Mouse (Mus musculus) thymus, postnatal 25 days (tissue): Measurements from ENCODE around the gene Lingo4.

ENCODE experiments used
- DNase-seq: peaks from one replicate; pipeline ENCODE4 v3.0.0; 2022

The Lingo4 gene

GRCm38 (mm10) chr3:94398217-94398616 lies at the start of gene Lingo4:
Lingo4 (plus strand) TSS chr3:94398517.
- DNase-seq = no peak

GRCm38 (mm10) chr3:94360812-94361211 lies 37.5 kb upstream of the Lingo4 start:
- no peak for DNase-seq

DNA sequence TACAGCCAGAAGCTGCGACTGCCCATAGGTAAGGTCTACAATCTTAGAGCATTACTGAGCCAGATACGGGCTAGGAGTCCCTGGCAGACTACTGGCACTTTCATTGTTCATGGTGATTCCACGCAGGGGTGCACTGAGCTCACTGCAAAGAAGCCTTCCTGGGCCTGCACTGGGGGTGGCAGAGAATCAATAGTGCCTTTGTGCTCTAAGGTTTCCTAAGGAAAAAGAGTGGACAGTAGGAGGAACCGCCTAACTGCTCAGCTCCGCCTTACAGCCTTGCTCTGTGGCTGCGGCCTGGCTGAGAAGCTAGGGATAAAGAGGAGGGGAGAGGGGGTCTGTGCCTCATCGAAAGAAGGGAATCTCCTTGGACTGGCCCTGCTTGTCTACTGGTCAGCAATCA lies 36.2 kb upstream of the Lingo4 start, which contains the start of gene C2cd4d:
C2cd4d (plus strand) TSS at position 301 of the 400 bp plus-strand sequence.
- no peak for DNase-seq

DNA sequence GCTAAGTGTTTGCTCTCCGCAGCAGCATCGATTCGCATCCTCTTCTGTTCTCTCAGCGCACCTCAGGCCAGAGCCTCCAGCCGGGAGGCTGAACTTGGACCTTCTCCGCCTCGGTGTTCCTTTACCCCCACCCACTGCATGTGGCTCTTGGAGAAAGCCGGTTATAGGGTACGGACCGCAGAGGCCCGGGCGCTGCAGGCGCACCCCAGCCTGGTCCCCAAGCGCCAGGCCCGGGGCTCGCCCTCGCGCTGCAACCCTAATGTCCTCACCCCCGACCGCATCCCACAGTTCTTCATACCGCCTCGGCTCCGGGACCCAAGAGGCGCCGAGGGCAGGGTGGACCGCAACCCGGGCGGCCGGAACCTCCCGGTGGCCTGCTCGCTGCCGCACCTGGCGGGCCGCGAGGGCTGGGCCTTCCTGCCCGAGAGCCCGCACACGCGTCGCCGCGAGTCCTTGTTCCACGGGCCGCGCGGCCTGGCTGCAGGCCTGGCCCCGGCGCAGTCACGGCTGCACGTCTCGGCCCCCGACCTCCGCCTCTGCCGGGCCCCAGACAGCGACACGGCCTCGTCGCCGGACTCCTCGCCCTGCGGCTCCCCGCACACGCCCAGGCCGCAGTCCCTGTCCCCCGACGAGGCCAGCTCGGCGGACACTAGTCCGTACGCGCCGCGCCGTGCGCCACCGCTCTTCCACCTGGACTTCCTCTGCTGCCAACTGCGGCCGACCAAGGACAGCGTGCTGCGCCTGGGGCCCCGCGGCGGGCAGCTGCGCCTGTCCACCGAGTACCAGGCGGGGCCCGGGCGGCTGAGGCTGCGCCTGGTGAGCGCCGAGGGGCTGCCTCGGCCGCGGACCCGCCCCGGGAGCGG lies 34.8 kb upstream of the Lingo4 start:
- no peak for DNase-seq

DNA sequence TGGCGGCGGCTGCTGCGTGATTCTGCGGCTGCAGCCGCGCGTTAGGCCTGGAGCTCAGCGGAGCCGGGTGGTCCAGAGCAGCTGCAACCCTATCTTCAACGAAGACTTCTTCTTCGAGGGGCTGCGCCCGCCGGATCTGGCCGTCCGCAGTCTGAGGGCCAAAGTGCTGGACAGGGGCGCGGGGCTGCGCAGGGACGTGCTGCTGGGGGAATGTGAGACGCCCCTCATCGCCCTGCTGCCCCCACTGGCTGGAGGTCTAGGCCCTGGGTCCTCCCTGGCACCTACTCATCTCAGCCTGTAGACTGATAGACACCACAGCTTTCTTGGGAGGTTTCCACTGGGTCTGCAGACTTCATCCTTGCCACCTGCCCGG lies 34.2 kb upstream of the Lingo4 start:
- no peak for DNase-seq

- DNase-seq = peak; percentile 85
Measured at GRCm38 (mm10) chr3:94366761-94367160, 31.6 kb upstream of the Lingo4 start.

GRCm38 (mm10) chr3:94367511-94367910 lies 30.8 kb upstream of the Lingo4 start:
- no peak for DNase-seq

- peak; percentile 41 for DNase-seq
Measured at GRCm38 (mm10) chr3:94368631-94369030, 29.7 kb upstream of the Lingo4 start.

DNA sequence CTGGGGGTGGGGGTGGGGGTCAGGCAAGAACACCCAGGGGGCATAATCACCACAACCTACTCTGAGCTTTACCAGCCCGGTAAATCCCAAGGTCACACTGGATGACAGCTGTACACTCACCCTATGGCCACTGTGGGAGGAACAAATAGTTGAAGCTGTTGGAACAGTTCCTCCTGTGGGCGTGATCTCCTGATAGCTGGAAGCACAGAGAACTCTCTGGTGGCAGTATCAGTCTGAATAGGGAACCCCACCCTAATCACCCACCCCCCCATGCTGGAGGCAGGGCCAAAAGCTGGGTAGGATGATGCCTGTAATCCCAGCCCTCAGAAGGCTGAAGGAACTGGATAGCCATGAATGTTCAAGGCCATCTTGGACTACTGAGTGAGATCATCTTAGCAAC lies 28.6 kb upstream of the Lingo4 start:
- DNase-seq = no peak

GRCm38 (mm10) chr3:94371637-94372036 lies 26.7 kb upstream of the Lingo4 start:
- no peak for DNase-seq

GRCm38 (mm10) chr3:94372038-94372437 lies 26.3 kb upstream of the Lingo4 start:
- DNase-seq = no peak

- peak; percentile 15 for DNase-seq
Measured at GRCm38 (mm10) chr3:94372641-94373040, 25.7 kb upstream of the Lingo4 start, which contains the start of gene Rorc. Rorc (plus strand) TSS chr3:94372794.

- DNase-seq = peak; percentile 40
Measured at GRCm38 (mm10) chr3:94373090-94373489, 25.2 kb upstream of the Lingo4 start.

GRCm38 (mm10) chr3:94373597-94374011 lies 24.7 kb upstream of the Lingo4 start:
- DNase-seq = peak; percentile 58

- peak; percentile 41 for DNase-seq
Measured at GRCm38 (mm10) chr3:94374636-94375035, 23.7 kb upstream of the Lingo4 start.

DNA sequence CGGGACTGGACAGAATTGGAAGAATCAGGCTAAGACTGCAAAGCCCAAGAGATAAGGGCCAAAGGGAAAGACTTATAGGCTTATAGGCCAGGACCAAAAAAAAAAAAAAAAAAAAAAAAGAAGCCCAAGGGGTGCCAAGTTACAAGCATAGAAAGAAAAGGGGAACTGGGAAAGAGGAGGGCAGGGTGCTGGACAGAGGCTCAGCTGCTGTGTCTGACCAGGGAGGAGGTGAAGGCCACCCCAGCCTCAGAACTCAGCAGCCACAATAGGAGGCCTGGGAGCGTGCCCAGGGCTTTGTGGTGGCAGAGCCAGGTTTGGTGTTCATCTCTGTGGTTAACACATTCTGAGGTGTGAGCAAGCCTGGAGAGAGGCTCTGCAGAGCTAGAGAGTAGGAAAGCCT lies 23.2 kb upstream of the Lingo4 start:
- peak; percentile 55 for DNase-seq

DNA sequence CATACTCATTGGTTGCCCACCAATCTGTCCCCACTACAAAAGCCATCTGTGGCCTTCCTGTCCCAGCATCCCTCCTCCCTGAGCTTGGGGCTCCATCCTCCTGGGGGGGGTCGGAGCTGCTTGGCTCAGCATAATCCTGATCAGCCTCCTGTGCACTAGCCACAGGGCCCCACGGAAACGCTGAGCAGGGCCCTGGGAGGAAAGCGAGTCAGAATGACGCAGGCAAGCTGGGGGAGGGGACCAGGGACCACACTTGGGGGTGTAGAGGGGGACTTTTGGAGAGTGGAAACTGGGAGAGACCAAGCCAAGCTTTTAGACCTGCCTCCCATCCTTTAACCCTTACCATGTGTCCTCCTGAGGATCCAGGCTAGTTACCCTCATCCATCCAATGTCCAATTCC lies 22.5 kb upstream of the Lingo4 start:
- peak; percentile 77 for DNase-seq

- peak; percentile 97 for DNase-seq
Measured at GRCm38 (mm10) chr3:94377028-94377923, 21.0 kb upstream of the Lingo4 start.

DNA sequence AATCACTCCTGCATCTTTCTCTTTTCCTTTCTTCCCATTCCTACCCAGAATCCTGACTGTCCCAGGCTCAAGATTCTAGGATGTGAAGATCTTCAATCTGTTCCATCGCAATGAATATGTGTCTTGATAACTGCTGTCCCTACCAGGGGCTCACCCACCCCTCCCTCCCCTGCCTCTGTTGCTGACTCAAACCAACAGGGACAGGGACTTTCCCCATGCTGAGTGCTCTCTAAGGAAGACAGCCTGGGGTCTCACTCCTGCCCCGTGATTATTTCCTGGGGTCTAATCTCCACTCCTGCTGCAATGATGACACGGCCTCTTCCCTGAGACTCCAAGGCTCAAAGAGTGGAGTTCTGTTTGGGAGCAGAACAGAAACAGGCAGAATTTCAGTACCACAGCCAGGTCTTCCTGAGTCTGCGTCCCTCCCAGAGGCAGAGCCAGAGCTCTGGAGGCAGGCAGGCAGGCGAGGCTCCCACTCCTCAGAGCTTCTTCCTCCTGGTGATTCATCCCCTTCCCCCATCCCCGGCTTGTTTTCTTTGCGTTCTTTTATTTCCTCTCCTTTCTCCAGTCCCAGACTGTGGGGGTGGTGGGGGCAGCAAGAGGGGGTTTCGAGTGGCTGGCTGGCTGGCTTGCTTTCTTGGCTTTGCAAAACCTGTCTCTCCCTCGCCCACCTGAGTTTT lies 18.3 kb upstream of the Lingo4 start:
- no peak for DNase-seq

DNA sequence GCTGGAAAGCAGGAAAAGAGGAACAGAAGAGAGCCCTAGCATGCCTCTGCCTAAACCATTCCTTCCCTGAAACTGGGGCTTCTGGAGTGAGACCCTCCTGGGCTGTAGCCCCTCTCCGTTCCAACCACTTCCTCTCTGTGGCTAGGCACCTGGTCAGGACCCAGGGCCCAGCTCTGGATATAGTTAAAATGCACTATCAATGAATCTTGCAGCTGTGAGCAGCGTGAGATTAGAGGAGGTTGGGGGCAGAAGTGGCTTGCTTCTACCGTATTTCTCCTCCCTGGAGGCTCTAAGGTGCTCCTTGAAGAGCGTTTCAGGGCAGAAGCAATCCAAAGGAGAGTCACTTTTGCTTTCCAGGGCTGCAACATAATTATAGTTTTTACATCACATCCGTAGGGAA lies 16.0 kb upstream of the Lingo4 start:
- peak; percentile 79 for DNase-seq

DNA sequence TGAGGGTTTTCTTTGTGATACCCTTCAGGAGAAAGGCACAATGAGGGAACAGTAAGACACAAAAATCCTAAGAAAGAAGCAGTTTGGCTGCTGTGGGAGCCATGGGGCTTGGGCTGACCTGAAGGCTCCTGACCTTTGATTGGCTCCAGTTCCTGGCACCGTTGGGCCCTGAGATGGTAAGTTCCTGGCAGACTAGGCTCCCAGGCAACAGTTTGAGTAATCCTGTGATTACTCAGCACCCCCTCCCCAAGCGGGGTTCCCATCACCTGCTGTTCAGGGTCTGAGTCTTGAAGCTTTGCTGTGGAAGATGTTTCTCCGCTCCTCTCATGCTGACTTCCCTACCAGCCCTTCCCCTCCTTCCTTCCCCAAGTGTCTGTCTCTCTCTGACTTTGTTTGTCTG lies 14.8 kb upstream of the Lingo4 start:
- no peak for DNase-seq

DNA sequence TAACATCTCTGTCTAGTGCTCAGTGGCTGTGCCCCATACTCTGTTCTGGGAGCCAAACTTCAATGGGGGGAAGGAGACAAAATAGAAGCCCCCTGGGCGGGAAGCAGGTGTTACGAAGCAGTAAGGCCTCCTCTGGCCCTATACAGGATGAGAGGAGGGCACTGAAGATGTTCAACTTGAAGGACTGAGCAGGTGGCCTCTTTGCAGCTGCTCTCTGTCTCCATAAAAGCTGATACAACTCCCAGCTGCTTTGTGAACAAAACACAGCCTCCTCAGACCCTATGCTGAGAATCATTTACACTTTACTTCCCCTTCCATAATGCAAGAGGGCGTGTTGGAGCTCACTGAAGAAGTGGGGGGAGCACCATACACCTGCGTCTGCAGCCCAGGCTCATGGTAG lies 11.6 kb upstream of the Lingo4 start:
- peak; percentile 79 for DNase-seq

DNA sequence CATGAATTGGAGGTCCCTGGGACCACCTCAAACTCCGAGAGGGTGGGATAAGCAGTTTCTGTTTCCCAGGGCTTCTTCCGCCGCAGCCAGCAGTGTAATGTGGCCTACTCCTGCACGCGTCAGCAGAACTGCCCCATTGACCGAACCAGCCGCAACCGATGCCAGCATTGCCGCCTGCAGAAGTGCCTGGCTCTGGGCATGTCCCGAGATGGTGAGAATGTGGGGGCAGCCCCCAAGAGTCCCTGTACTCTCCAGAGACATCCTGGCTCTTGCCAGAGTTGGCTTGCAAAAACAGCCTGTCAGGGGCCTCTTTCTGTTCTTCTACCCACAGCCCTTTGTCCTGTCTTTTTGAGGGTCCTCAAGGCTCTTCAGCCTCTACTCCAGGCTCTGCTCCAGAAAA lies 10.9 kb upstream of the Lingo4 start:
- peak; percentile 43 for DNase-seq
